ENCODE assay signal across 15 mouse cellular contexts in the genomic region with DNA sequence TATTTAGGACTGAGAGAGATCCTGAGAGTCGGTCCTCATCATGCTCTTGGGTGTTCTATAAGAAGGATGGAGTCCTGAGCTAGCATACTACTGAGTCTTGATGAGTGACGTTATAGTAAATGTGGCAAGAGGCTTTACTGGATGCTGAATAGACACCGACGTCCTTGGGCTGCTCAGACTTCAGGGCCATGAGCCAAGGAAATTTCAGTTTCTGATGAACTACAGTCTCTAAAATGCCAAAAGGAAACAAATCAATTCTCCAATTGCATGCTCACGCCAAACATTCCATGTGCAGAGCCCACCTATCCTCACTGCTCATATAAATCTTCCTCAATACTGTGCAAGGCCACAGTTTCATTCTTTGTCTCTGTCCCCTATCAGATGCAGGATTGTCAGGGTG.
"Had no signal": no experiment of that assay in that cellular context is flagged by ENCODE, and none has a peak within 500 bp of the region (broad histone marks: within the 10 kb centered on the region; RNA-seq: fewer than 3 reads in every experiment).

No protein-coding gene starts in this region.

- H3K4me1 ChIP-seq: limb, embryonic 15.5 days; liver, embryonic 13.5 days; lung, embryonic 15.5 days; midbrain, embryonic 12.5 days had no signal

- H3K9ac ChIP-seq: limb, embryonic 15.5 days; liver, embryonic 13.5 days; liver, postnatal 0 days; lung, embryonic 15.5 days; midbrain, embryonic 12.5 days had no signal

- ATAC-seq: liver, postnatal 0 days; midbrain, embryonic 16.5 days had no signal

- H3K4me3 ChIP-seq: limb, embryonic 15.5 days; liver, embryonic 13.5 days; lung, embryonic 15.5 days; megakaryocyte, embryonic 14.5 days; midbrain, embryonic 12.5 days had no signal

- H3K27ac ChIP-seq: limb, embryonic 15.5 days; liver, embryonic 13.5 days; lung, embryonic 15.5 days; macrophage; midbrain, embryonic 12.5 days had no signal

- H3K27me3 ChIP-seq: limb, embryonic 15.5 days; liver, embryonic 13.5 days; lung, embryonic 15.5 days; megakaryocyte, embryonic 14.5 days; midbrain, embryonic 12.5 days had no signal

- H3K9me3 ChIP-seq: limb, embryonic 15.5 days; liver, embryonic 13.5 days; lung, embryonic 15.5 days; megakaryocyte, embryonic 14.5 days; midbrain, embryonic 12.5 days had no signal

- H3K36me3 ChIP-seq: limb, embryonic 15.5 days; liver, embryonic 13.5 days; lung, embryonic 15.5 days; midbrain, embryonic 12.5 days had no signal

- H3K4me2 ChIP-seq: limb, embryonic 15.5 days; liver, embryonic 13.5 days; lung, embryonic 15.5 days; midbrain, embryonic 12.5 days had no signal

- DNase-seq: kidney, adult 11 months; layer of hippocampus, adult 9-11 months; layer of hippocampus, postnatal 36 days; liver, embryonic 13.5 days; liver, postnatal 0 days; lung, postnatal 14 days; right cerebral cortex, adult 18-20 months; right cerebral cortex, postnatal 25 days; thymus, postnatal 36 days had no signal
